Mouse (Mus musculus): ENCODE measurements around the gene Klc3.

Klc3 gene

DNA sequence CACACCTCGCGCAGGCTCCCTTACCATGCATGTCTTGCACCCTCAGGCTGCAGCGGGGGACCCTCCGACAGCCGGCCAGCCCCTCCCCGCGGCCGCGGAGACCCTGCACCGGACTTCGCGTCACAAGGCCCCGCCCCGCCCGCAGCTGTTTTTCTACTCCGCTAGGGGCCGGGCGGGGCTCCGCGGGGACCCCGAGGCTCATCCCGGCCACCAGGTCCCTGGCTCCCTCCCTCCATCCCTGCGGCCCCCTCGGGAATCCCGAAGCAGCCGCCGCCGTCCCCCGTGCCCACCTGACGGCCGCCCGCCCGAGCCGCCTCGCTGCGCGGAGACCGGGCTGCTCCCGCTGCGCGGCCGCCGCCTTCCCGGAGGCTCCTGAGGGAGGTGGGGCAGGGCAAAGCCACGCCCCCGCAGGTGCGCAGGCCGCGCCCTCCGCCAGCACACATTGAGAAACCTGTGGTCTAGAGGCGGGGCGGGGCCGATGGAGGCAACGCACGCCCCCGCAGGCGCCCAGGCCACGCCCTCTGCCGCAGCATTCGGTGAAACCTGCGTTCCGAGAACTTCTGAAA is at the start of gene Klc3:
TSS of gene Klc3 (minus strand) at position 374 of the 566 bp plus-strand sequence.
- peak; percentile 85 for DNase-seq

GRCm38 (mm10) chr7:19449165-19449564 is 45.3 kb upstream of the Klc3 start:
- DNase-seq: no peak

DNA sequence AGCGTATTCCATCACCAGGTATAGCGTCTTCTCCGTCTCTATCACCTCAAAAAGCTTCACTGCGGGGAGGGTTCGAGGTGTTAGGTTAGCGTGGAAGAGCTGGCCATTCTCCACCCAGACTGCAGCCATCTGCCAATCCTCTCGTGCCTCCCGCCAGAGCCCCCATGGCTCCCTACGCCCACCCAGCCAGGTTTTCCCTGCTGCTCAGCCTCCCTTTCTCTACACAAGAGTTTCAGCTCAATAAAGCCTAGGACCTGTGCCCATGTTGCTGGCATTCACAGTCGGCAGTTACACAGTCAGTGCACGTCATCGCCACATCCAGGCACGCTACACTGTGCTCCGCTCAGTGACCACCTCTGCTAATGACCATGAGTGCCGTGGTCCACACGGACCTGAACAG is 43.8 kb upstream of the Klc3 start:
- no peak for DNase-seq

- no peak for DNase-seq
Measured at GRCm38 (mm10) chr7:19444801-19445200, 40.9 kb upstream of the Klc3 start.

GRCm38 (mm10) chr7:19443344-19443743 is 39.4 kb upstream of the Klc3 start:
- peak; percentile 75 for DNase-seq

DNA sequence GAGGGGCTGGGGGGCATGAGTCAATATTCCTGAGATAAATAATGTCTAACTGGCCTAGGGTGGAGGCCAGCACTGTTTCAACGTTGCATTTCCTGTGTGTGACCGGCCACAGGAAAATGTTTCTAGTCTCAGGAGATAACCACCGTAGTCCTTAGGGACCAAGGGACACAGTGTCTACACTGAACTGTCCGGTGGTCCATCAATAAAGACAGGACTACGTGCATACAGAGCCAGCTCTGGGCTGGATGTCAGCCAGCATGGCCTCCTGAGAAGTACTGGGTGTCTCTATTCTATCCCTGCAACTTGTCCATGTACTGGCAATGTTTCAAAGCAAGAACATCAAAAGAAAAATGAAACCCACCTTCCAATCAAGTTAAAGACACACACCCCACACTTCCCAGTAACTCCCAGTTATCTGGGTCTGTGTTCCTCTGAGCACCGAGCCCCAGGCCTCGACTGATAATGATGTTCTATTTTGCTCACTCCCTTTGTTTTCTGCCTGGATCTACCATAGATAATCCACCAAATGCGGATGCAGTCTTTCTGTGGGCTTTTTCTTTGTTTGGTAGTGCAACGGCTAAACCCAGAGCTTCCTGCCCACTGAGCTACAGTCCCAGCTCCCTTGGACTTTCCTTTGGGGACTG is 37.7 kb upstream of the Klc3 start:
- DNase-seq: no peak

GRCm38 (mm10) chr7:19437048-19437447 is 33.1 kb upstream of the Klc3 start:
- DNase-seq: no peak

GRCm38 (mm10) chr7:19436276-19436675 is 32.4 kb upstream of the Klc3 start:
- DNase-seq: no peak

DNA sequence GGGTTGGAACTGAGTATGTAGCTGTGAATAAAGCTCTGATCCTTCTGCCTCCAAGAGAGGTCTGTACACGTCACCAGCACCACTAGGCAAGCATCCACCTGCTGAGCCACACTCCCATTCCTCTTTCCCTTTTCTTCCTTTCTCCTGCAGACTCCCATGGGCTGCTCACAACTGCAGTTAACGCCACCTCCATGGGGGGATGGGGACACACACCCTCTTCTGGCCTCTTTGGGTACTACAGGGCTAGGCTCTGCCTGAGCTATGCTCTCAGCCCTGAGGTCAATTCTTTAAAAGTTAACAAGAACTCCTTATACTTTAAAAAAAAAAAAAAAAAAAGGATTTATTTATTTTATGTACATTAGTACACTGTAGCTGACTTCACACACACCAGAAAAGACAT is 28.6 kb upstream of the Klc3 start:
- DNase-seq: no peak

DNA sequence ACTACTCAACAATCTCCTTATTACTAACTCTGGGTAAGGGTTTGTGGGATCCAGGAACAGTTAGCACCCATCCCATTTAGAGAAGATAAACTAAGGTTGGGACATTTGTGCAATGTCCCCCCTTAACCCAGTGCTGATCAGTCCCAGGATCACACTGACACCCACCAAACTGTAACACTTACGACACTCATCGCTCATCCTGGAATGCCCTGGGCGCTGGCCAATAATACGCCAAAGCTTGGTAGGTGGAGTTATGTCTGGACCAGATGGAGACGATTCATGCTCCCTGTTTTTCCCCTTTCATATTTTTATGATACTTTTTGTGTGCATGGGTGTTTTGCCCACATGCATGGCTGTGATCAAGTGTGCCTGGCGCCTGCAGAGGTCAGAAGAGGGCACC is 26.5 kb upstream of the Klc3 start:
- no peak for DNase-seq

GRCm38 (mm10) chr7:19429726-19430125 is 25.8 kb upstream of the Klc3 start:
- DNase-seq: no peak

DNA sequence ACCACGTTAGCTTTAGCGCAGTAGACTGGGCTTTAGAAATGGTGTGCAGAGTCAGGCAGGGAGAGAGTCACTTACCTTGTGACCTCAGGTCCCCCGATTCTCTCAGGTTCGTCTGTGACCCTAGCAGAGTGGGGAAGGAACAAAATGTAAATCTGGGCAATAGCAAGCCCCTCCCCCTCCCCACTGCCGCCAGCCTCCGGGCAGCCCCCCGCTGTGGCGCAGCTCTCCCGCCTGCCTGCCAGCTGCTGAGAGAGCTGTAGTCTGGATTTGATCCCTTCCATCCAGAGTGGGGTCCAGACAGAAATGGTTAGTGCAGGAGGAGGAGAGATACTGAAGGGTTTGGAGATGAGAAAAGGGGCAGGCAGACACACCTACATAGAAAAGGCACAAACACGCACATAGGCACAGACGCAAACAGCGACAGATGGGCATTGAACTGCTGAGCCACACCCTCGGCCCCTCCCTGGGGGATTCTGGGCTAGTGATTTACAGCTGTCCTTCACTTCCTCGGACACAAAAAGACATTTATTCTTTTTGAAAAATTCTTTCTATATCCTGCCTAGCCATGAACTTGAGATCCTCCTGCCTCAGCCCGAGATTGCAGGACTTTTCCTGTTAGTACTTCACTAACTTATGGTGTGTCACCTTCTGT is 24.2 kb upstream of the Klc3 start:
- no peak for DNase-seq

DNA sequence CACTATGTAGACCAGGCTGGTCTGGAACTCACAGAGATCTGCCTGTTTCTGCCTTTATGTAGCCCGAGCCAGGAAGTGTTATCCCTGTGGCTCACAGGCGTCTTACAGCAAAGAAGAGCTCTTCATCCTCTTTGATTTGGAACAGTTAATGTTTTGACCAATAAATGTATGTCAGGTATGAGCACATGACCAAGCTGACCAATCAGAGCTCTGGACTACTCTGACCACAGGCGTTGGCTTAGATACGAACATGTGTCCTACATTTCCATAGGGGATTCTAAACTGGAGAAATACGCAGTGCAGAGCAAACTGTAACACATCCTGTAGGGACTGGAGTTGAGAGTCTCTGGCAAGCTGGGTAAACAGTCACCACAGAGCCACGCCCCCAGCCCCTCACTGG is 23.0 kb upstream of the Klc3 start:
- DNase-seq: no peak

- no peak for DNase-seq
Measured at GRCm38 (mm10) chr7:19426349-19426748, 22.4 kb upstream of the Klc3 start.

DNA sequence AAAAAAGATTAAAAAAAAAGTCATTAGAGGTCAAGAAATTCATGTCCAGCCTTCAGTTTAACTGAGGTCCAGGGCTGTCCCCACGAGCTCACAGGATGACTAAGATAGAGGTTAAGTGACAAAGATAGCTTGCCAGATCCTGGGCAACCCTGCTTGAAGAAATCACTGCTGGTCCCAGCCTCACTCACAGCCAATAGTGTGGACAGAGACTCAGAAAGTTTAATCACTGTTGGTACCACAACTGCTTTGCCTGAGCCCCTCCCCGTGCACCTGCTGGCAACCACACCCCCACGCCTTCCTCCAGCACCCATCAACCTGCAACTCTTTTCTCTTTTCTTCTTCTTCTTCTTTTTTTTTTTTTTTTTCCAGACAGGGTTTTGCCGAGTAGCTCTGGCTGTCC is 20.1 kb upstream of the Klc3 start:
- no peak for DNase-seq

DNA sequence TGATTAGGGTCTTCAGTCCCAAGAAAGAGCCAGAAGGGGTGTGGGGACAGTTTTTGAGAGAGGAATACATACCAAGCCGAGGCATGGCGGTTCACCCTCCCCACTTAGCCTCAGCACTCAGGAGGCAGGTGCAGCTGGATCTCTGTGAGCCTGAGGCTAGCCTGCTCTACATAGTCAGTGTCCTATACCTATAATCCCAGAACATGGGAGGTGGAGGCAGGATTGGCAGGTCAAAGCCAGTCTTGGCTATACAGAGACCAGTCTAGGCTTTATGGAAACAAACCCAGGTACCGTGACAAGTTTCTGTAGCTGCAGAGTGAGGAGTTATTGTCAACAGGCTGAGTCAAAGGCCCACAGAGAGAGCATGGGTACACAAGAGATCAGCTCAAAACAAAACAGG is 19.2 kb upstream of the Klc3 start:
- no peak for DNase-seq

- DNase-seq: peak; percentile 88
Measured at GRCm38 (mm10) chr7:19420821-19421636, 17.1 kb upstream of the Klc3 start.

DNA sequence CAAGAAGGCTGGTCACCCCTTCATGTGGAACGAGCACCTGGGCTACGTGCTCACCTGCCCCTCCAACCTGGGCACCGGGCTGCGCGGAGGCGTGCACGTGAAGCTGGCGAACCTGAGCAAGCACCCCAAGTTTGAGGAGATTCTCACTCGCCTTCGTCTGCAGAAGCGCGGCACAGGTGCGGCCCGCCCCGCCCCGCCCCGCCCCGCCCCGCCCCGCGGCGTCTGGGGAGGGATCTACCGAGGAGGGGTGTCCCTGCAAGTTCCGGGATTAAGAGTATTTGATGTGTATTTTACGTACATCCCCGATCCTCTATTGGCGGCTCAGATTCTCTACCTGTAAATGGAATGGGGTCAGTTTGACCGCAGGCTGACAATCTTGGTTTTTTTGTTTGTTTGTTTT is 16.2 kb upstream of the Klc3 start:
- no peak for DNase-seq

DNA sequence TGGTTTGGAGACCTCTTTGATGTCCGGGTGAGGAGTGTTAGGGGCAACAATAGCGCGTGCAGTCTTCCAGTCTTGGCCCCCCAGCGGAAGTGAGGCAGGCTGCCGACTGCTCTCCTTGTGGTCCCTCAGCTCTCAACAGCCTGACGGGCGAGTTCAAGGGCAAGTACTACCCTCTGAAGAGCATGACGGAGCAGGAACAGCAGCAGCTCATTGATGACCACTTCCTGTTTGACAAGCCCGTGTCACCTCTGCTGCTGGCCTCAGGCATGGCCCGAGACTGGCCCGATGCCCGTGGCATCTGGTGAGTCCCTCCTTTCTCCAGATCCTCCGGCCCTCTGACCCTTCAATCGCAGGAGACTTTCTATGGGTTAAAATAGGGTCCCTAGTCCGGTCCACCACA is 12.7 kb upstream of the Klc3 start:
- no peak for DNase-seq

DNA sequence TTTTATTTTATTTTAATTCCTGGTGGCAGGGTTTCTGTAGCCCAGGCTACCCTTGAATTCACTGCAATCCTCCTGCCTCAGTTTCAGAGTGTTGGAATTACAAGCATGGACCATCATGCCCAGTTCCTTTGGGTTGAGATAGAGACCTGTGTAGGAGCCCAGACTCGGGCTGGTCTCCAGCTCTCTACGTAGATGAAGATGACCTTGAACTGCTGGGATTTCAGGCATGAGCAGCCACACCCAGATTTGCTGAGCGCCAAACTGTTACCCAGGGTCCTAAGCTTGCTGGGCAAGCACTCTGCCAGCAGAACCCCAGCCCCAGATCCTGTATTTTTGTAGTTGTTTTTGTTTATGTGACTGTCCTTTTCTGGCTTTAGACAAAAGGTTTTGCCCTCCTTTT is 9.6 kb upstream of the Klc3 start:
- DNase-seq: no peak

DNA sequence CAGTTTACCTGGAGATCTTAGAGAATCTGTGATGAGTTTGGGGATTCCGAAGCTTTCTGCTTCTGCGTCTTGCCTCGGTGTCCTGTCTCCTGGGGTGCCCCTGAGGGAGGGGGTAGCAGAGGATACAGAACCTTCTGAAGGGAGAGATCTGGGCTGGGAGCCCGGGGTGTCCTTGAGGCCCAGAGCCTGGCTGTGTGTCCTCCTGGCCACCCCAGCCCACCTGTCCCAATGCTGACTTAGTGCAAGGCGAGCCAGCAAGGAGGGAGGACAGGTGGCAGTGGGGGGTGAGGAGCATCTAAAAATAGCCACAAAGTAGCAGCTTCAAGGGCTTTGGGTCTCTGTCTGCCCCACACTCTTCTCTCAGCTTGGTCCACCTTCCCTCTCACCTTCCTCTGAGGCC is 7.9 kb upstream of the Klc3 start:
- DNase-seq: no peak

- DNase-seq: no peak
Measured at GRCm38 (mm10) chr7:19410766-19411344, 7.0 kb upstream of the Klc3 start.

GRCm38 (mm10) chr7:19409753-19410152 is 5.8 kb upstream of the Klc3 start:
- no peak for DNase-seq

Measured in liver (tissue).